Mouse (Mus musculus) neural tube, embryonic 15.5 days (tissue): ENCODE results near the gene Zdhhc15. TPM values are rescaled to one million over a fixed set of nuclear protein-coding genes. Genes with fewer than 3 reads are reported as not detected.
A peak's percentile ranks its signal among the peaks of the same experiment; 100 is the strongest.
"Not testable (repeated sequence)": the region's sequence is repeated elsewhere in the genome, so short reads cannot be mapped to it uniquely, and the experiment has no call there.

Experiments
- ATAC-seq: fragments of 200-750 bp; cut with Nextera tagmentation; 2 replicates; pipeline ENCODE4 v1.8.0; 2017; ENCODE audit warnings: mild to moderate bottlenecking, moderate TSS enrichment, moderate library complexity; ENCODE audit not compliant: low FRiP score
- H3K27ac ChIP-seq: fragments of 300-500 bp; sonication (generic); replicated peaks from 2 replicates; pipeline ENCODE4 v1.5.1; 2015; ENCODE audit warnings: mild to moderate bottlenecking, inconsistent platforms
- H3K27me3 ChIP-seq: fragments of 300-500 bp; sonication (generic); replicated peaks from 2 replicates; pipeline ENCODE4 v1.6.1; 2015; ENCODE audit warnings: inconsistent platforms
- H3K36me3 ChIP-seq: fragments of 300-500 bp; sonication (generic); 2 replicates; pipeline ENCODE4 v1.6.1; 2015; ENCODE audit warnings: inconsistent platforms
- H3K4me1 ChIP-seq: fragments of 300-500 bp; sonication (generic); 2 replicates; pipeline ENCODE4 v1.6.1; 2015; ENCODE audit warnings: inconsistent platforms
- H3K4me2 ChIP-seq: fragments of 300-500 bp; sonication (generic); 2 replicates; pipeline ENCODE4 v1.6.1; 2015; ENCODE audit warnings: inconsistent platforms, mild to moderate bottlenecking, moderate library complexity
- H3K4me3 ChIP-seq: fragments of 300-500 bp; sonication (generic); replicated peaks from 2 replicates; pipeline ENCODE4 v1.5.1; 2015; ENCODE audit warnings: mild to moderate bottlenecking, inconsistent platforms
- H3K9ac ChIP-seq: fragments of 300-500 bp; sonication (generic); replicated peaks from 2 replicates; pipeline ENCODE4 v1.6.1; 2015; ENCODE audit warnings: mild to moderate bottlenecking, inconsistent platforms
- H3K9me3 ChIP-seq: fragments of 300-500 bp; sonication (generic); replicated peaks from 2 replicates; pipeline ENCODE4 v1.6.1; 2016; ENCODE audit warnings: inconsistent platforms
- WGBS: fragments of 180-500 bp; shearing (Covaris S2); methylation state at CpG from one replicate; pipeline ENCODE4 v1.1.7; 2015; ENCODE audit warnings: mixed read lengths; 5-methylcytosine and 5-hydroxymethylcytosine counted together
- polyA plus RNA-seq: library from polyadenylated mRNA; unstranded; fragments of >200 nt; fragmentation: Nextera tagmentation; extraction: Ambion mirVana; gene quantifications from 2 replicates; pipeline ENCODE4 v1.2.1, GENCODE M21; 2015

The Zdhhc15 gene
- 4.2 and 4.9 TPM in 2 replicates for polyA plus RNA-seq

DNA sequence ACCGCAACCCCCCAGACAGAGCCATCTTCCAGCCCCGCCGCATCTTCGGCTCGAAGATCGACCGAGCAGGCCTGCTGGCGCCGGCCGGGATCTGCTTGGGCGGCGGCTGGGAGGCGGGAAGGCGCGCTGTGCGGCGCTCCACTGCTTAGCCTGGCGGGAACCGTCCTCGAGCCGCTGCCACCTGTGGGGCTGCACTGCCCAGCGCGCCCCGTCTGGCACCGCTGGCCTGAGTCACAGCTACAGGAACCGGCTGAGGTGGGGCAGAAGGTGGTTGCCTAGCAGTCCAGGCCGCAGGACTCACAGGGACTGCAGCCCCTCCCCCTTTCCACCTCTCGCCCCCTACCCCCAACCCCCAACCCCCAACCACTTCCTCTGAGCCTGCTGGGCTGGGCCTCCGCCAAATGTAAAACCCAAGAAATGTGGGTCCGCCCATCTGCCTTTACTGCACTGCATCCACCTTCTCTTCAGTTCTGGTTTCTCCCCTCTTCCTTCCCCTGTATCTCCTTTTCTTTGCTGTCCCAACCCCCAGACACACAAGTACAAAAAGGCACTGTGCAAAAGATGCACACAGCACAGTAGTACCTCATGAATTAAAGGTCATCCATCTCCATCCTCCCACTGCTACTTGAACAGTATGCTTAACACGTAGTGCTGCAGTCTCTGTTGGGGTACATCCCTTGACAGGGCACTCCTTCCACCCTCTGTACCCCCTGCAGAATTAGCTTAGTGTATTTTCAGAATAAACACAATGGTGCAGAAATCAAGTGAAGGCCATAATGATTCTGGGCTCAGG lies at the start of gene Zdhhc15:
Zdhhc15 (minus strand) TSS at position 308 of the 793 bp plus-strand sequence.
- Histone ChIP-seq H3K4me3 (peak within 1 kb of the TSS; percentile 51), H3K4me1 (no peaks in the 10 kb centered on the region), H3K36me3 (no peaks in the 10 kb centered on the region), H3K4me2 (peak within 1 kb of the TSS; percentile 62), H3K27ac (peak within 1 kb of the TSS; percentile 68), H3K27me3 (peaks cover 3% of the 10 kb centered on the region; the same call in 1 of the 2 replicates), H3K9me3 (no peaks in the 10 kb centered on the region), H3K9ac (peak within 1 kb of the TSS; percentile 54)
- 22% methylated on average over 24 of the region's 31 CpGs for WGBS
- ATAC-seq: peak; percentile 95

DNA sequence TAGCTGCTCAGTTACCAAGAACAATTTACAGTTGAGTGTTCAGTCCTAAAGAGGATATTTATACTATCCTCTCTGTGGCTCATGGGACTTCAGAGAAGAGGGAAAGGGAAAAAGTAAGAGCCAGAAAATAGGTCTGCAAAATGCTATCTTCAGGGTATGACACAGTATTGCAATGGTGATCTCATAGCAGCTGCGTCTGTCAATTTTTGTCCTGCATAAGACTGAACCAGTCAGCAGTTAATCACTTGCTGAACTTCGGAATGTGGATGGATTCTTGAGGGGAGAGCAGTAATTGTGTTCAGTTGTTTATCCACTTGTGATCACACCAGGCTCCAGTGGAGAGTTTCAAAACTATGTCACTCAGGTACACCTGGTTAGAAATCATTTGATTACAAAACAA lies 37.1 kb upstream of the Zdhhc15 start:
- no peak overlapping the region for H3K9ac ChIP-seq
- 84% methylated on average over 2 of the region's 2 CpGs for WGBS

DNA sequence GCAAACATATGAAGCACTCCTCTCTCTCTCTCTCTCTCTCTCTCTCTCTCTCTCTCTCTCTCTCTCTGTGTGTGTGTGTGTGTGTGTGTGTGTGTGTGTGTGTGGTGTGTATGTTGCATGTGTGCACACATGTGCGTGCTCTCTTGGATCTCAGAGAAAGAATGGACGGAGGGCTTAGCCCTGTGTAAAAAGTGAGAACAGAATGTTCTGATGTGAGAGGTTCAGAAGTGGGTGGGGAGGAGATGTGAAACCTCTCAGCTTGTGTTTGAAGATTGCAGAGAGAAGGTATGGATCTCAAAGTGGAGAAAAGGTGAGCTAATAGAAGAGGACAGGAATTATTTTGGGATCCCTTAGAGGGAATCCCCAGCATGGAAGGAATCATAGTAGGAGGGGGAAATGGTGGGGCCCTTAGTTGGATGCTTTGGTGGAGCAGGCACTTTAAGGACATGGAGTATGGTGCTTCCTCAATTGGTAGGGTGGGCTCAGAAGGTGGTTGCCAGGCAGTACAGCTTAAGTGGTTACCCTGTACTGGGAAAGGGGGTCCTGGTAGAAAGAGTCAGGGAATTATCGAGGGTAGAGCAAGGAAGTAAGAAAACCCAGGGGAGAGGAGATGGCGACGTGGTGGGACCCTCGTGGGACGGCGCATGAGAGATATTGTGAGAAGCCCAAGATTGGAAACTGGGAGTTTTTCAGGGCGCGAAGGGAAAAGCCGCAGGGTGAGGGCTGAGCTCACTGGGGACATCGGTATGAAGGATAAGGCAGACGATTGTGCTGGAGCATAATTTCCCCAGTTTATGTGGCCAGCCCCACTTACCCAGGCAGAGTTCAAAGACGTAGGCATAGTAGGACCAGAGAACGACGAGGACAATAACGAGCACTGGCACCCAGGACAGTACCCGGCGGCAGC lies 761 bp downstream of the Zdhhc15 start:
- Histone ChIP-seq H3K4me1 (no peaks in the 10 kb centered on the region), H3K36me3 (no peaks in the 10 kb centered on the region), H3K4me3 (peak overlapping the region; percentile 51), H3K9me3 (no peaks in the 10 kb centered on the region), H3K4me2 (peak overlapping the region; percentile 62), H3K9ac (peak overlapping the region; percentile 54), H3K27ac (peak overlapping the region; percentile 68), H3K27me3 (peaks cover 3% of the 10 kb centered on the region; the same call in 1 of the 2 replicates)
- 28% methylated on average over 19 of the region's 19 CpGs for WGBS
- ATAC-seq: peak; percentile 72

More for the DNA sequence above, 37.1 kb upstream of the Zdhhc15 start:
- H3K4me3 ChIP-seq: no peak overlapping the region
- no peaks in the 10 kb centered on the region for H3K4me1 ChIP-seq
- H3K4me2 ChIP-seq: no peak overlapping the region
- H3K27me3 ChIP-seq: 0 out of 2 replicates have a peak, but pooled peaks cover 2% of the 10 kb centered on the region
- H3K36me3 ChIP-seq: no peaks in the 10 kb centered on the region
- H3K9me3 ChIP-seq: no peaks in the 10 kb centered on the region
- no peak for ATAC-seq
- no peak overlapping the region for H3K27ac ChIP-seq

DNA sequence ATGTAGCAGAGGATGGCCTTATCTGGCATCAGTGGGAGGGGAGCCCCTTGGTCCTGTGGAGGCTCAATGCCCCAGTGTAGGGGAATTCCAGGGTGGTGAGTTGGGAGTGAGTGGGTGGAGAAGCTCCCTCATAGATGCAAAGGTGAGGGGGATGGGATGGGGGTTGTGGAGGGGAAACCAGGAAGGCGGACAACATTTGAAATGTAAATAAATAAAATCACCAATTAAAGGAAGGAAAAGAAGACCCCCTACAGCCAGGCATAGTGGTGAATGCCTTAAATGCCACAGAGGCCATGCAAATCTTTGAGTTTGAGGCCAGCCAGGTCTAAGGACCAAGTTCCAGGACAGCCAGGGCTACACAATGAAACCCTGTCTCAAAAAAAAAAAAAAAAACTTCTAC lies 13.9 kb downstream of the Zdhhc15 start:
- no peaks in the 10 kb centered on the region for H3K4me1 ChIP-seq
- H3K27ac ChIP-seq: no peak overlapping the region
- no peak overlapping the region for H3K4me2 ChIP-seq
- H3K36me3 ChIP-seq: no peaks in the 10 kb centered on the region
- no peak overlapping the region for H3K9ac ChIP-seq
- no peak overlapping the region for H3K4me3 ChIP-seq
- H3K27me3 ChIP-seq: no peaks in the 10 kb centered on the region
- WGBS: 100% methylated on average over 1 of the region's 1 CpGs
- ATAC-seq: no peak
- no peaks in the 10 kb centered on the region for H3K9me3 ChIP-seq

DNA sequence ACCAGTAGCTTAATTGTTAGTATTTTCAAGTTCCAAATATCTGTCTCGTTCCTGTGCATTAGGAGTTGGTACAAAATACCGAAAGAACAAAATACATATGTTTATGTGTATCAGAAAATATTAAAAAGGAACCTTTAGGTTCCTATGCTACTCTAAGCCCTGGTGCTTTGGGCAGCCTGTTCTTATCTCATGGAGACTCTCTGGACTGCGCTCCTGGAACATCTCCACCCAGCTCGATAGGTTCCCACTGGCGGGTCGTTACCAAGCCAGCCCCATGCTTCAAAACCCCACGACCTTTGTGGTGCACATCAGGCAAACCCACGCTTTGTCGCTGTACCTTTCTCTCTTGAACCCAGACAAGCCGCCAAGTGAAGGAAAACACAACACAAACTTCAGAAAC lies 58.3 kb downstream of the Zdhhc15 start:
- no peak for ATAC-seq
- Histone ChIP-seq H3K9ac (no peak overlapping the region), H3K36me3 (no peaks in the 10 kb centered on the region), H3K27me3 (no peaks in the 10 kb centered on the region), H3K4me3 (no peak overlapping the region), H3K9me3 (no peaks in the 10 kb centered on the region), H3K4me1 (no peaks in the 10 kb centered on the region), H3K4me2 (no peak overlapping the region), H3K27ac (no peak overlapping the region)
- 92% methylated on average over 10 of the region's 10 CpGs for WGBS

DNA sequence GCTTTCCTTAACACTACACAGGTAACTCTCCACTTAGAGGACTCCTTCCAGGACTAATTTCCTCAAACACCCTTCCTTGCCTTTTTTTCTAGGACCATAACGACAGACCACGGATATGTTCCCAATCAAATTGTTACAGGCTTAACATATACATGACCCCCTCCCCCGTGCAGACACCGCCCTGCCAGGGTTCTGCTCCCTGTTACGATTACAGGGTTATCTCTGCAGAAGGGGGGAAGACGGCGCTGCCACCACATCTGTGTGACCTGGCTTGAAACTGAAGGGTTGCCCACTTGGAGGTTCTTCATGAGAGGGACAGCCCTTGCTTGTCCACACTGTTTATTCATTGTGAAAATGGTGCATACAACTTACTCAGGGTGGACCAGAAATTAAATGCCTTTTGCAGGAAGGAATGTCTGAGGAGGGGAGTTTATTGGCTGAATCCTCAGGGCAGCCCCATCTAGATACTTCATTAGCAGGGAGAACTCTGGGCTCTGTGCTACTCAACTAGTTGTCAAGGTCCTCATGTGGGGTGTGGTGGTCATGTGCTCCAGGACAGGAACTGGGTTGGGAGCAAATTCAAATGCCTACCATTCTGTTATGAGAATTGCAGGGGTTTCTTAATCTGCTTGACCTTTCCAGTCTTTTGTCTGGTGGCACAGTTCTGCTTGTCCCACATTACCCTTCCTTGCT lies 67.0 kb downstream of the Zdhhc15 start:
- H3K4me1 ChIP-seq, H3K27me3 ChIP-seq, H3K9me3 ChIP-seq, ATAC-seq, H3K9ac ChIP-seq, H3K4me3 ChIP-seq, H3K27ac ChIP-seq, H3K36me3 ChIP-seq, H3K4me2 ChIP-seq: not testable (repeated sequence)
- 90% methylated on average over 2 of the region's 7 CpGs for WGBS

DNA sequence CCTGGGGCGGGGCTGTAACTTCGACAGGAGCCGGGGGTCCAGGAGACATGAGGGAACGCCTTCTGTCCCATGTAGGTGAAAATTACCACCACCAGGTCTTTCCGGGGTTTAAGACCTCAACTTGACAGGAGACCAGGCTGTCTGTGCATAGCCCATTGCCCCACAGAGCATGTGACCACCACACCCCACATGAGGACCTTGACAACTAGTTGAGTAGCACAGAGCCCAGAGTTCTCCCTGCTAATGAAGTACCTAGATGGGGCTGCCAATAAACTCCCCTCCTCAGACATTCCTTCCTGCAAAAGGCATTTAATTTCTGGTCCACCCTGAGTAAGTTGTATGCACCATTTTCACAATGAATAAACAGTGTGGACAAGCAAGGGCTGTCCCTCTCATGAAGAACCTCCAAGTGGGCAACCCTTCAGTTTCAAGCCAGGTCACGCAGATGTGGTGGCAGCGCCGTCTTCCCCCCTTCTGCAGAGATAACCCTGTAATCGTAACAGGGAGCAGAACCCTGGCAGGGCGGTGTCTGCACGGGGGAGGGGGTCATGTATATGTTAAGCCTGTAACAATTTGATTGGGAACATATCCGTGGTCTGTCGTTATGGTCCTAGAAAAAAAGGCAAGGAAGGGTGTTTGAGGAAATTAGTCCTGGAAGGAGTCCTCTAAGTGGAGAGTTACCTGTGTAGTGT lies 68.5 kb downstream of the Zdhhc15 start:
- WGBS: 93% methylated on average over 8 of the region's 13 CpGs
- not testable (repeated sequence) for H3K36me3 ChIP-seq, H3K9me3 ChIP-seq, H3K4me3 ChIP-seq, H3K27ac ChIP-seq, H3K27me3 ChIP-seq, H3K4me1 ChIP-seq, H3K9ac ChIP-seq, ATAC-seq, H3K4me2 ChIP-seq

DNA sequence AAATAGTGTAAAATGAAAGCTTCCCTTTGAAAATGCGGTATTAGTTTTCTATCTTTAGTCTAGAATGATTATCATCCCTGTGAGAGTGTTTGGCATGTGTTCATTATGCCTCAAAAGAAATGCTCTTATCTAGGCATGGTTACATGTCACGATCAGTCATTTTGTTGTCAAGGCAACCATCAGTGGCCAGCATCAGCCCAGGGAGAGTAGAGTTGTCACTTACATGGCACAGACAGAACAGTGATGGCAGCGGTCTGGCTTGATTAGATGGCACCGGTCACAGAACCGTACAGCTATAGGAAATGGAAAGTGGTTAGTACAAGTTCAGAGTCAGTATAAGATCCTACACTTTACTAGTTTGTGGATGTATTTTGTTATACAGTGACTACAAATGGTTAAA lies 96.9 kb downstream of the Zdhhc15 start:
- no peak overlapping the region for H3K9ac ChIP-seq
- no peak for ATAC-seq
- H3K4me2 ChIP-seq: no peak overlapping the region
- peaks cover 3% of the 10 kb centered on the region; the same call in 1 of the 2 replicates for H3K27me3 ChIP-seq
- WGBS: 86% methylated on average over 5 of the region's 5 CpGs
- H3K36me3 ChIP-seq: no peaks in the 10 kb centered on the region
- H3K4me3 ChIP-seq: no peak overlapping the region
- H3K27ac ChIP-seq: no peak overlapping the region
- H3K9me3 ChIP-seq: no peaks in the 10 kb centered on the region
- H3K4me1 ChIP-seq: no peaks in the 10 kb centered on the region

DNA sequence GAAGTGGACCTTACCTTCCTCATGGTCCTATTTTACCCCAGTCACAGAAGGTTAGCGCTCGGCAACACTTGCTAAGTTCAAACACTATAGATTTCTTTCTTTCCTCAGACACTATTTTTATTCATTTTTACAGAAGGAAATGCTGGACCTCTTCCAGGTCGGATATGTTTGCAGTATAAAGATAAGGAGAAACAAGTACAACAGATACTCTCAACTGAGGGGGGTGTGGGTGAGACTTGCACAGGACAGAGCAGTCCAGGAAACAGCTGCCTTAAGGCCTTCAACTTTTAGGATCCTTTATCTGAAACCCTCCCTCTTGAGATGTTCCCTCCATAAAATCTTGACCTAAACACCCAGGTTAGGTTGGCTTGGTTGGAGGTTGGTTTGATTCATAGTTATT lies 103.4 kb downstream of the Zdhhc15 start:
- Histone ChIP-seq H3K9me3 (no peaks in the 10 kb centered on the region), H3K4me2 (no peak overlapping the region), H3K27ac (no peak overlapping the region), H3K4me1 (no peaks in the 10 kb centered on the region), H3K4me3 (no peak overlapping the region), H3K27me3 (peaks cover 3% of the 10 kb centered on the region; the same call in 1 of the 2 replicates), H3K9ac (no peak overlapping the region), H3K36me3 (no peaks in the 10 kb centered on the region)
- no peak for ATAC-seq
- WGBS: 81% methylated on average over 3 of the region's 3 CpGs

DNA sequence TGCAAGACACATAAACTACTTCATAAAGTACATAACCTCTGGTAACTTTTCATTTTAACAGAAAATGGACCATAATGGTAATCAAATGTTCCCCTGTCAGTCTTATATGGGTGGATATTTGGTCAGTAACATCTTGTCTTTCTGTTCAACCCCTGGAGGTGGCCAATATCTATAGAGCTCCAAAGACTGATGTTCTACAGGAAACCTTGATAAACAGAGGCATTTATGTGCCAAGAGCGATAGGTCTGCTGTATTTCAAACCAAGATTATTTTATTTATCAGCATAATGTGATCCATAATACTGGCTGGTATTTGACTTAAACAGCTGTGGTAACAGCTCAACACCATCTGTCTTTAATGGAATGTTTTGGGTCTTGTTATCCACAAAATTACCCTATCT lies 125.6 kb downstream of the Zdhhc15 start:
- H3K4me2 ChIP-seq: no peak overlapping the region
- H3K4me3 ChIP-seq: no peak overlapping the region
- H3K4me1 ChIP-seq: no peaks in the 10 kb centered on the region
- no peak overlapping the region for H3K9ac ChIP-seq
- no peak for ATAC-seq
- no peaks in the 10 kb centered on the region for H3K9me3 ChIP-seq
- H3K27me3 ChIP-seq: peaks cover 17% of the 10 kb centered on the region; the same call in 1 of the 2 replicates
- no peak overlapping the region for H3K27ac ChIP-seq
- H3K36me3 ChIP-seq: no peaks in the 10 kb centered on the region
- 92% methylated on average over 1 of the region's 1 CpGs for WGBS
